Mouse (Mus musculus) heart, embryonic 11.5 days (tissue): ENCODE data around the gene Ric3. TPM values are rescaled to one million over a fixed set of nuclear protein-coding genes. Genes with fewer than 3 reads are reported as not detected.

Experiments used
- ATAC-seq: fragments of 200-750 bp; cut with Nextera tagmentation; replicated peaks from 2 replicates; pipeline ENCODE4 v1.8.0; 2017; ENCODE audit warnings: moderate library complexity; ENCODE audit not compliant: insufficient number of reproducible peaks, low FRiP score, low TSS enrichment
- H3K27ac ChIP-seq: fragments of 300-500 bp; sonication (generic); 2 replicates; pipeline ENCODE4 v1.5.1; 2014; ENCODE audit warnings: mild to moderate bottlenecking, low read depth, low read length
- H3K27me3 ChIP-seq: fragments of 300-500 bp; sonication (generic); 2 replicates; pipeline ENCODE4 v1.6.1; 2014; ENCODE audit warnings: mild to moderate bottlenecking, low read length, mixed read lengths; ENCODE audit not compliant: control insufficient read depth, insufficient read depth
- H3K36me3 ChIP-seq: fragments of 300-500 bp; sonication (generic); 2 replicates; pipeline ENCODE4 v1.6.1; 2014; ENCODE audit warnings: mild to moderate bottlenecking, low read length, moderate library complexity, mixed read lengths; ENCODE audit not compliant: control insufficient read depth, insufficient read depth
- H3K4me1 ChIP-seq: fragments of 300-500 bp; sonication (generic); 2 replicates; pipeline ENCODE4 v1.6.1; 2014; ENCODE audit warnings: low read length; ENCODE audit not compliant: control insufficient read depth, insufficient read depth
- H3K4me2 ChIP-seq: fragments of 300-500 bp; sonication (generic); 2 replicates; pipeline ENCODE4 v1.6.1; 2014; ENCODE audit warnings: mild to moderate bottlenecking, moderate library complexity
- H3K4me3 ChIP-seq: fragments of 300-500 bp; sonication (generic); 2 replicates; pipeline ENCODE4 v1.5.1; 2014; ENCODE audit warnings: low read depth, low read length
- H3K9ac ChIP-seq: fragments of 300-500 bp; sonication (generic); 2 replicates; pipeline ENCODE4 v1.6.1; 2014; ENCODE audit warnings: mild to moderate bottlenecking, low read depth, low read length, moderate library complexity
- H3K9me3 ChIP-seq: fragments of 300-500 bp; sonication (generic); replicated peaks from 2 replicates; pipeline ENCODE4 v1.6.1; 2016; ENCODE audit warnings: low read length; ENCODE audit not compliant: control insufficient read depth
- WGBS: fragments of 180-500 bp; shearing (Covaris S2); extraction: QIAGEN DNeasy Blood & Tissue Kit; methylation state at CpG from one replicate; pipeline ENCODE4 v1.1.7; 2014; ENCODE audit not compliant: insufficient replicate concordance; 5-methylcytosine and 5-hydroxymethylcytosine counted together
- polyA plus RNA-seq: library from polyadenylated mRNA; unstranded; fragments of >200 nt; fragmentation: Nextera tagmentation; extraction: Ambion mirVana; gene quantifications from 2 replicates; pipeline ENCODE4 v1.2.1, GENCODE M21; 2014

Ric3 gene
- polyA plus RNA-seq, 1 experiment from 2014 or later: 1.9 TPM

DNA sequence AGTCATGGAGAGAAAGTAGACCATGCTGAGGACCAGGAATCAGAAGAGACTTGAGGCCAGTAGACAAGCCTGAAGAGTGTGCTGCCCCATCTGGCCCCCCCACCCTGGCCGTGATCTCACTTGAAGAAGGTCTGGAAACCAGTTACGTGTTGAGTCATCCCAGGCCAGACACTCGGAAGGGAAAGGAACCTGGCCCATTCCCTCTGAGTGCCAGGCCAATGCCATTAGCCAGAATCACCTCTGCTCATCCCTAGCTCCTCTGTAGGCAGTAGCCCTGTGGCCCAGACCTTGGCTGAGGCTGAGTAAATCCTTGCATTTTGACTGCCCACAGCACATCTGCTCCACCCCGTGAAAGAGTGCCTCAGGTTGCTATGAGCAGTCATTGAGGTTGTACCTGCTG lies 81.2 kb downstream of the Ric3 start:
- ATAC-seq: no peak
- Histone ChIP-seq H3K36me3 (no peaks in the 10 kb centered on the region), H3K4me3 (no peak overlapping the region), H3K9me3 (no peaks in the 10 kb centered on the region), H3K27me3 (no peaks in the 10 kb centered on the region), H3K4me1 (no peaks in the 10 kb centered on the region), H3K9ac (no peak overlapping the region), H3K4me2 (no peak overlapping the region), H3K27ac (no peak overlapping the region)
- 73% methylated on average over 4 of the region's 4 CpGs for WGBS

DNA sequence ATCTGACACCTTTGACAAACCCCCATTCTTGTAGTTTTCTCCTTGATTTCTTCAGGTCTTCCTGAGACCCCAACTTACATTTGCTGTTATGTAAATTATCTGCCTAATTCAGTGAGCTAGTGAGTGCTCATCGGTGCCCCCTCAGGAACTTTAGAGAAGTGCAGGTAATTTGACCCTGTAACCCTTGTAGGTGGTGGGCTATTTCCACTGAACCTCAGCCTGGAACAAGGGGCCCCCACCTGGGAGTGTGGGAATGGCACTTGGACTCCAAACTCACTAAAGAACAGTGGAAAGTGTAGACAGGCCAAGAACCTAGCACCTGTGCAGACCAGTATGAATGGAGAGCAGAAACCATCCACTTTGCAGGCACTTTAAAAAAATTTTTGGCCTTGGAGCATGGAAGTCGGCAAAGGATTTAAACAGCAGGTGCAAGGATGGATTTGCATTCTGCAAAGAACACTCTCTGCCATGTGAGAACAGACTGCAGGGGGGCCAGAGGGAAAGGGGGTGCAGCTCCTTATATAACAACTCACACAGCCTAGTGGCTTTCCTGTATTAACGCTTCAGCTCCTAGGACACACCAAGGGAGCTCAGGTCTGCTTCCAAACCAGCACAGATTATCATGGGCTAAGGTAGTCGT lies 82.7 kb downstream of the Ric3 start:
- ATAC-seq: no peak
- Histone ChIP-seq H3K4me2 (no peak overlapping the region), H3K4me1 (no peaks in the 10 kb centered on the region), H3K9me3 (no peaks in the 10 kb centered on the region), H3K27me3 (no peaks in the 10 kb centered on the region), H3K4me3 (no peak overlapping the region), H3K36me3 (no peaks in the 10 kb centered on the region), H3K27ac (no peak overlapping the region), H3K9ac (no peak overlapping the region)
- WGBS: 36% methylated on average over 4 of the region's 4 CpGs

DNA sequence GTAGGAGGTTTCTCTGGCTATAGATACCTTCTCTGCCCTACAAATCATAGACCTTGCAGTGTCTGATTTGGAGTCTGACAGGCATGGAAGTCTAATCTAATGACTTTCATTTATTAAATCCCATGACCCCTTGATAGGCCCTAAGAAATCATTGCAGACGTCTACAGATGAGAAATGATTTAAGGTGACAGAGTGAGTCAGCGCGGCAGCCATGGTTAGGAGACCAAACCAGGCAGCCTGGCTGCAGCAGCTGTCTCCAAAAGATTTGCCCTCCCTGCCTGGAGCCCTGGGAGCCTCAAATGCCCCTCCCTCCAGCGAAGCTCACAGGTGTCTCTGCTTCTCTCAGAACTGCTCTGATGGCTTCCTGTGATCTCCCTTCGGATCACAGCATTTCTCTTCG lies 87.0 kb downstream of the Ric3 start:
- ATAC-seq: no peak
- H3K27me3 ChIP-seq: no peaks in the 10 kb centered on the region
- H3K9me3 ChIP-seq: no peaks in the 10 kb centered on the region
- H3K27ac ChIP-seq: no peak overlapping the region
- H3K9ac ChIP-seq: no peak overlapping the region
- H3K36me3 ChIP-seq: no peaks in the 10 kb centered on the region
- no peak overlapping the region for H3K4me2 ChIP-seq
- WGBS: 64% methylated on average over 6 of the region's 6 CpGs
- no peak overlapping the region for H3K4me3 ChIP-seq
- no peaks in the 10 kb centered on the region for H3K4me1 ChIP-seq

DNA sequence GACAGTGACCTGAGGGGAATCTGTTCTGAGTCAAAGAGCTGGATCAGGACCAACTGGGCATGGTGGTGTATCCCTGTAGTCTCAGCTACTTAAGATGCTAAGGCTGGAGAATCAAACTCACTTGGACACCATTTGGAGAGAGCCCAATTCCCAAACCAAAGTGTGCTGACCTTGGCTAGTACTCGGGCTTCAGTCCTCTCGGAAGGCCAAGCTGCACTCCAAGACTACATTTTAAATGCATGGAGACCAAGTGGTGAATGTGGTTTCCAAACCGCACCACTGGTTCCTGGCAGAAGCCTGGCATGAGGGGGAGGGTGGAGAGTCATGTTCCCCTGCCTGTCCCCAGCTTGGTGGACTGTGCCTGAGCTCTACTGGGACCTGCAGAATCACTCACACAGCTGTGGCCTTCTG lies 89.2 kb downstream of the Ric3 start:
- Histone ChIP-seq H3K9ac (no peak overlapping the region), H3K9me3 (no peaks in the 10 kb centered on the region), H3K27me3 (no peaks in the 10 kb centered on the region), H3K4me2 (no peak overlapping the region), H3K36me3 (no peaks in the 10 kb centered on the region), H3K27ac (no peak overlapping the region), H3K4me1 (no peaks in the 10 kb centered on the region), H3K4me3 (no peak overlapping the region)
- ATAC-seq: no peak
- WGBS: 90% methylated on average over 3 of the region's 3 CpGs

DNA sequence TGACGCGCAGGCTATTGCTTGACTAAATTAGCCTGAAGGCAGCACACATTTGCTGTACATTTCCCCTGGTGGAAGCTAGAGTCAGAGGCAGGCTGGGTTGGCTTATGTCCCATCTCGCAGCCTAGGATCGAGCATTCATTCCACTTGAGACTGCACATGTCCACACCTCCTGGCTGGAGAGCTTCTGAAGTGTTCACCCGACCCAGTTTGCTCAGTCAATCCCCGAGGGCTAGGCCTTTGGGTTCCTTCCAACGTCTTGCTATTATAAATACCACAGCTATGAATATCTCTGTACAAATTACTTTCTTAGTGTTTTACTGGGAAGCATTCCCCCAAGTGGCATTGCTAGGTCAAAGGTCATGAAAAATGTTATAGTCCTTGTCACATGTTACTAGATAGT lies 89.9 kb downstream of the Ric3 start:
- Histone ChIP-seq H3K36me3 (no peaks in the 10 kb centered on the region), H3K9me3 (no peaks in the 10 kb centered on the region), H3K9ac (no peak overlapping the region), H3K4me1 (no peaks in the 10 kb centered on the region), H3K4me2 (no peak overlapping the region), H3K27me3 (no peaks in the 10 kb centered on the region), H3K4me3 (no peak overlapping the region), H3K27ac (no peak overlapping the region)
- no peak for ATAC-seq
- 63% methylated on average over 7 of the region's 7 CpGs for WGBS

DNA sequence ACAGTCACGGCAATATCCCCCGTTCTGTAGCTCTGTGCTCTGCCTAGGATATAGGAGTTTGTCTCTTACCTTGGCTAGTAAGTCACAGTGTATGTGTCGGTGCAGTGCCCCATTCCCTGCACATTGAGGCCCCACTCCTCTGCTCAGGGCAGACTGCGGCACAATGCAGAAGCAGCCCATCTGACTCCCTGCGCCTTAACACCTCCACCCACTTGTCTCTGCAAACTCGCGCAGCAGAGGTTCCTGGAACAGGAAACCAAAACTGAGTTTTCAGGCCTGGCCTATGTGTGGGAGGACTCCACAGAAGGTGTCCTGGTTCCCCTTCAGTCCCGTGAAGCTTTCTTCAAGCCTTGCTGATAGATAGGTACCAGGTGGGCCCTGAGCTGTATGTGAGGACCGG lies 91.9 kb downstream of the Ric3 start:
- Histone ChIP-seq H3K36me3 (no peaks in the 10 kb centered on the region), H3K4me2 (no peak overlapping the region), H3K27me3 (no peaks in the 10 kb centered on the region), H3K4me3 (no peak overlapping the region), H3K27ac (no peak overlapping the region), H3K9ac (no peak overlapping the region), H3K4me1 (no peaks in the 10 kb centered on the region), H3K9me3 (no peaks in the 10 kb centered on the region)
- ATAC-seq: no peak
- 76% methylated on average over 9 of the region's 9 CpGs for WGBS

DNA sequence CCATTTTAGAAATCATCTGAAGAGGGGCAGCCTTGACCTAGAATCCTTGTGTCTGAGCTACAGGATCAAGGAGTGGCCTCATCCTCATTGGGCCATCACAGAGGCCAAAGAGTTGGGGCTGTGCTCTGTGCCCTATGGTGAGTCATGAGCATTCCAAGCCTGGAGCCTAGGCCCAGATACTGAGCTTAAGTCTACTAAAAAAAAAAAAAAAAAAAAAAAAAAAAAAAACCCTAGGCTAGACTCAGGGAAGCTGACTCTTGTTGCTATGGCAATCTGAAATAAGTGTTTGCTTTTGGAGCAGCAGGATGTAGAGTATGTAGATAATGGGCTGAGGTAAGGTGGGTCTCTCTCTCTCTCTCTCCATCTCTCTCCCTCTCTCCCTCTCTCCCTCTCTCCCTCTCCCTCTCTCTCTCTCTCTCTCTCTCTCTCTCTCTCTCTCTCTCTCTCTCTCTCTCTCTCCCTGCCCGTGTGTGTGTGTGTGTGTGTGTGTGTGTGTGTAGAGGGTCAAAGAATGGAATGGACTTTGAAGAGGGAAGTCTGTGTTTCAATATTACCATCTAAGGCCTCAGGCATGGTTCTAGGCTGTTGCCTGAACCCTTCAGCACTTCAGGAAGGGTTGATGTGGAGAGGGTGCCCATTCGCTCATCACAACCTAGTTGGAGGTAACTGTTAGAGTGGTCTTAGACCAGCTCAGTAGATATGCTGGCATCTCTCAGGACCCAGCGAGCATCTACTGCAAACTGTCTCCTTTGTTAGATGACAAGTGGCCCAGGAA lies 97.0 kb downstream of the Ric3 start:
- no peak overlapping the region for H3K4me3 ChIP-seq
- ATAC-seq: no peak
- no peak overlapping the region for H3K9ac ChIP-seq
- H3K9me3 ChIP-seq: no peaks in the 10 kb centered on the region
- H3K27ac ChIP-seq: no peak overlapping the region
- H3K4me1 ChIP-seq: no peaks in the 10 kb centered on the region
- H3K4me2 ChIP-seq: no peak overlapping the region
- no peaks in the 10 kb centered on the region for H3K27me3 ChIP-seq
- no peaks in the 10 kb centered on the region for H3K36me3 ChIP-seq
- 72% methylated on average over 2 of the region's 3 CpGs for WGBS
